Mouse (Mus musculus) liver, postnatal 0 days (tissue): Measurements from ENCODE around the gene Fam171a2. TPM values are rescaled to one million over a fixed set of nuclear protein-coding genes. Genes with fewer than 3 reads are reported as not detected.

Source experiments
- ATAC-seq: fragments of 200-750 bp; cut with Nextera tagmentation; 2 replicates; pipeline ENCODE4 v1.8.0; 2017; ENCODE audit warnings: mild to moderate bottlenecking, moderate library complexity
- DNase-seq: peaks from one replicate; pipeline ENCODE4 v3.0.0-alpha.2; 2016
- H3K27ac ChIP-seq: fragments of 300-500 bp; sonication (generic); 2 replicates; pipeline ENCODE4 v1.5.1; 2014; ENCODE audit warnings: antibody characterized with exemption, moderate library complexity, mild to moderate bottlenecking, low read depth
- H3K27me3 ChIP-seq: fragments of 300-500 bp; sonication (generic); 2 replicates; pipeline ENCODE4 v1.6.1; 2014; ENCODE audit warnings: low read length, control low read depth, mixed read lengths; ENCODE audit not compliant: insufficient read depth
- H3K36me3 ChIP-seq: fragments of 300-500 bp; sonication (generic); replicated peaks from 2 replicates; pipeline ENCODE4 v1.6.1; 2014; ENCODE audit warnings: mild to moderate bottlenecking, control low read depth, low read length, moderate library complexity, mixed read lengths; ENCODE audit not compliant: insufficient read depth
- H3K4me1 ChIP-seq: fragments of 300-500 bp; sonication (generic); 2 replicates; pipeline ENCODE4 v1.6.1; 2014; ENCODE audit warnings: antibody characterized with exemption, mild to moderate bottlenecking, control low read depth; ENCODE audit not compliant: insufficient read depth
- H3K4me2 ChIP-seq: fragments of 300-500 bp; sonication (generic); 2 replicates; pipeline ENCODE4 v1.6.1; 2014; ENCODE audit warnings: low read depth, mild to moderate bottlenecking, low read length, moderate library complexity, mixed read lengths
- H3K4me3 ChIP-seq: fragments of 300-500 bp; sonication (generic); 2 replicates; pipeline ENCODE4 v1.5.1; 2014; ENCODE audit warnings: low read depth, low read length
- H3K9ac ChIP-seq: fragments of 300-500 bp; sonication (generic); replicated peaks from 2 replicates; pipeline ENCODE4 v1.6.1; 2014; ENCODE audit warnings: mild to moderate bottlenecking, moderate library complexity
- H3K9me3 ChIP-seq: fragments of 300-500 bp; sonication (generic); 2 replicates; pipeline ENCODE4 v1.6.1; 2016; ENCODE audit warnings: mild to moderate bottlenecking, control low read depth, low read length, mixed read lengths
- CTCF ChIP-seq: sonication (generic); IDR thresholded peaks from 2 replicates; pipeline ENCODE4 v1.5.1; 2016; ENCODE audit warnings: antibody characterized with exemption, low read depth
- EP300 ChIP-seq: IDR thresholded peaks from 2 replicates; pipeline ENCODE4 v1.6.1; 2016; ENCODE audit warnings: antibody characterized with exemption, low read depth, mild to moderate bottlenecking
- WGBS: fragments of 180-500 bp; shearing (Covaris S2); extraction: QIAGEN DNeasy Blood & Tissue Kit; methylation state at CpG from one replicate; pipeline ENCODE4 v1.1.7; 2014; ENCODE audit not compliant: insufficient replicate concordance; 5-methylcytosine and 5-hydroxymethylcytosine counted together
- polyA plus RNA-seq: library from polyadenylated mRNA; unstranded; fragments of >200 nt; fragmentation: Nextera tagmentation; extraction: Ambion mirVana; gene quantifications from 2 replicates; pipeline ENCODE4 v1.2.1, GENCODE M21; 2015

Gene Fam171a2
- polyA plus RNA-seq, 1 experiment from 2014 or later = 0.23 TPM

GRCm38 (mm10) chr11:102479581-102479980, 32.1 kb upstream of the Fam171a2 start:
- no peak overlapping the region for H3K9ac ChIP-seq
- peaks cover 46% of the 10 kb centered on the region for H3K36me3 ChIP-seq
- H3K9me3 ChIP-seq = no peaks in the 10 kb centered on the region
- no peak overlapping the region for H3K4me3 ChIP-seq
- no peak for DNase-seq
- H3K4me2 ChIP-seq = no peak overlapping the region
- no peak for TF ChIP-seq EP300
- no peak for TF ChIP-seq CTCF
- ATAC-seq = no peak
- WGBS = 95% methylated on average over 23 of the region's 23 CpGs
- no peak overlapping the region for H3K27ac ChIP-seq
- no peaks in the 10 kb centered on the region for H3K4me1 ChIP-seq
- H3K27me3 ChIP-seq = no peaks in the 10 kb centered on the region

- 85% methylated on average over 3 of the region's 3 CpGs for WGBS
- H3K4me2 ChIP-seq = no peak overlapping the region
- no peak; the same call in 1 of the 2 replicates for ATAC-seq
Observed at GRCm38 (mm10) chr11:102478671-102479070, 31.2 kb upstream of the Fam171a2 start.

DNA sequence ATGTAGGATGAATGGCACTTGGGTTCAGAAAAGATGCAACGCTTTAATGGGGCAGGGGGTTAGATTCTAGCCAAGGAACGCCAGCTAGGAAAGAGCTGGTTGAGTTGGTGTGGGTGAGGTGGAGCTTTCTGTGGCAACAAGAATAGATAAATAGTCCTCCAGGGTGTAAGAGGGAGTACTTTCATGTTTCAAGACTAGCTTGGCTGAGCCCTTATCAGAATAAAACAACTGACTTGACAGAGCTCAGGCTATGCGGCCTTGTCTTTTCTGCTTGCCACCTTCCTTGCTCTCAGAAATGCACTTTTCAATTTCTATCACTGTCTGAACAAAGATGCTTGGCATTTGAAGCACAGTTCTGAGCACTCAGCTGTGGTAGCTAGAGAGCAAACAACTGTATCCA, 27.5 kb upstream of the Fam171a2 start:
- H3K4me1 ChIP-seq = peaks cover 6% of the 10 kb centered on the region; the same call in 1 of the 2 replicates
- H3K36me3 ChIP-seq = peaks cover 23% of the 10 kb centered on the region
- no peak for TF ChIP-seq EP300
- TF ChIP-seq CTCF = no peak
- no peaks in the 10 kb centered on the region for H3K27me3 ChIP-seq
- WGBS = 71% methylated on average over 3 of the region's 3 CpGs
- H3K9ac ChIP-seq = no peak overlapping the region
- no peak overlapping the region for H3K4me2 ChIP-seq
- H3K4me3 ChIP-seq = no peak overlapping the region
- H3K27ac ChIP-seq = no peak overlapping the region
- H3K9me3 ChIP-seq = no peaks in the 10 kb centered on the region
- ATAC-seq (no peak), DNase-seq (no peak)

More at GRCm38 (mm10) chr11:102478671-102479070, 31.2 kb upstream of the Fam171a2 start:
- Histone ChIP-seq H3K36me3 (peaks cover 44% of the 10 kb centered on the region), H3K27me3 (no peaks in the 10 kb centered on the region), H3K27ac (no peak overlapping the region), H3K4me1 (no peaks in the 10 kb centered on the region), H3K4me3 (no peak overlapping the region), H3K9ac (no peak overlapping the region), H3K9me3 (no peaks in the 10 kb centered on the region)
- TF ChIP-seq EP300 (no peak), CTCF (no peak)
- no peak for DNase-seq

- DNase-seq = peak; percentile 40
- H3K9ac ChIP-seq = 0 out of 2 replicates have a peak within 1 kb of the TSS, but pooled peaks have one; percentile 30
- peak within 1 kb of the TSS; percentile 16; the same call in 1 of the 2 replicates for H3K4me2 ChIP-seq
Observed at GRCm38 (mm10) chr11:102469648-102470357, 22.3 kb upstream of the Fam171a2 start, which contains the start of gene Itga2b. Itga2b (minus strand) TSS chr11:102470122.

GRCm38 (mm10) chr11:102467041-102467631, 19.7 kb upstream of the Fam171a2 start:
- peaks cover 24% of the 10 kb centered on the region for H3K4me1 ChIP-seq
- H3K9ac ChIP-seq = peak overlapping the region; percentile 52
- peak overlapping the region; percentile 61; the same call in 1 of the 2 replicates for H3K27ac ChIP-seq
- WGBS = 0% methylated on average over 30 of the region's 37 CpGs
- ATAC-seq = peak; percentile 94
- peak; percentile 97 for DNase-seq
- H3K36me3 ChIP-seq = no peaks in the 10 kb centered on the region
- H3K27me3 ChIP-seq = no peaks in the 10 kb centered on the region
- H3K4me3 ChIP-seq = peak overlapping the region; percentile 46
- no peaks in the 10 kb centered on the region for H3K9me3 ChIP-seq
- no peak; the same call in 1 of the 2 replicates for TF ChIP-seq EP300
- TF ChIP-seq CTCF = no peak
- H3K4me2 ChIP-seq = peak overlapping the region; percentile 97

More at GRCm38 (mm10) chr11:102469648-102470357, 22.3 kb upstream of the Fam171a2 start, which contains the start of gene Itga2b:
- H3K4me1 ChIP-seq = peaks cover 24% of the 10 kb centered on the region
- TF ChIP-seq EP300 (peak; percentile 78), CTCF (no peak)
- WGBS = 21% methylated on average over 11 of the region's 11 CpGs
- peak; percentile 47 for ATAC-seq
- peak within 1 kb of the TSS; percentile 59 for H3K27ac ChIP-seq
- no peaks in the 10 kb centered on the region for H3K36me3 ChIP-seq
- 0 out of 2 replicates have a peak within 1 kb of the TSS, but pooled peaks have one; percentile 8 for H3K4me3 ChIP-seq
- H3K27me3 ChIP-seq = no peaks in the 10 kb centered on the region
- no peaks in the 10 kb centered on the region for H3K9me3 ChIP-seq

DNA sequence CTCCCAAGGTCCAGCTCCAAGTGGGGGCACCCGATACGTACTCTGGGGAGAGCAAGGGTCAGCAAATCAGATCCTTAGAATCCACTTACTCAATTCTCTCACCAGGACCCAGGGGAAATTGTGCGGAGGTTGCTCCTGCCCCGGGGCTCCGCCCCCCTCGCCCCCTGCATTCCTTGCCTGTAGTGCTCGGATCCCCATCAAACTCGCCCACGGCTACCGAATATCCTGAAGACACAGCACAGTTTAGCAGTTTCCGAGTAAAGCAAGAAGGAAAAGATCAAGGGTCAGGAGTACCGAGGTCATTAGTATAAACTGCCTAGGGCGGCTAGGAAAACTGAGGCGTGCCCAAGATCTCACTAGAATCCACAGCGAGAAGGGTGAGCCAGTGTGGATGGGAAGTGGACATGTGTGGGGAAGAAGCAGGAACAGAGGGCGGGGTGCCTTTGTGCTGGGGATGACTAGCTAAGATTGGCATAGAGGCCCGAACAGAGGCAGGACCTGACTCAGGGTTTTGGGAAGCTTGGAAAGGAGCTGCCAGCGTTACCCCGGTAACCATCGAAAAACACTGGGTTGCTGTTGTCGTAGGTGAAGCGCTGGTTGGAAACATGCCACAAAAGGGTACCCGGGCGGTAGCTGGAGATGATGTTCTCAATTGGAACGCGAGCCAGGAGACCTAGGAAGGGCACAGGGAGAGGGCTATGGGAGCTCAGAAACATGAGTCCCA, 18.4 kb upstream of the Fam171a2 start:
- 62% methylated on average over 26 of the region's 26 CpGs for WGBS
- H3K4me2 ChIP-seq = peak overlapping the region; percentile 22; the same call in 1 of the 2 replicates
- peak; percentile 70 for DNase-seq
- no peaks in the 10 kb centered on the region for H3K27me3 ChIP-seq
- no peaks in the 10 kb centered on the region for H3K36me3 ChIP-seq
- H3K27ac ChIP-seq = no peak overlapping the region
- no peak overlapping the region for H3K9ac ChIP-seq
- H3K4me1 ChIP-seq = peaks cover 24% of the 10 kb centered on the region
- H3K4me3 ChIP-seq = no peak overlapping the region
- no peak for ATAC-seq
- no peaks in the 10 kb centered on the region for H3K9me3 ChIP-seq
- TF ChIP-seq CTCF = no peak
- TF ChIP-seq EP300 = no peak
